Mouse (Mus musculus): ENCODE data around the gene Nav3.

DNA sequence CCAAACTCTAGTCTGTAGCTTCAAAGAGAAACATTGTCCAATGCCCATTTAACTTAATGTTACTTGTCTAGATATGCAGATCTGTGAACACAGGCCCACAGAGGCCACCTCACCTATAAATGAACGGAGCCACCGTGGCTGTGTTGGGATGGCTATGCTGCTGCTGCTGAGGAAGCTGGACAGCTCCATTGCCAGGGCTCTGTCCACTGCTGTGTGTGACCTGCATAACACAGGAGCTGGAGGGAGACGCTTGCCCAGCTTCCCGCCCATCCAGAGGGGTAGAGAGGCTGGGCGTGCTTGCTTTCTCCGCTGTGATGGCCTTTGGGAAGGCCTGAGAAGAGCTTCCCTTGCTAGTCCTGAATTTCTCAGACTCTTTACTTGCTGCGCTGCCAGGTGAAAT, 603.6 kb downstream of the Nav3 start:
- no peak for TF ChIP-seq POLR2A (IDR thresholded peaks at IDR 0.05; ENCODE audit: extremely low read depth, insufficient read depth, low read length)
- TF ChIP-seq CTCF (IDR thresholded peaks at IDR 0.05; ENCODE audit: extremely low read depth, insufficient read depth, low read length), result no peak
